Mouse (Mus musculus) natural killer cell, adult 2 months (primary cell): ENCODE data around the gene Mlh3.
A peak's percentile ranks its signal among the peaks of the same experiment; 100 is the strongest.

Source experiments
- DNase-seq, 2 experiments: peaks; one replicate each; pipeline ENCODE4 v3.0.0; 2022; ENCODE audit warnings: low spot score in 2 of 2

The Mlh3 gene

DNA sequence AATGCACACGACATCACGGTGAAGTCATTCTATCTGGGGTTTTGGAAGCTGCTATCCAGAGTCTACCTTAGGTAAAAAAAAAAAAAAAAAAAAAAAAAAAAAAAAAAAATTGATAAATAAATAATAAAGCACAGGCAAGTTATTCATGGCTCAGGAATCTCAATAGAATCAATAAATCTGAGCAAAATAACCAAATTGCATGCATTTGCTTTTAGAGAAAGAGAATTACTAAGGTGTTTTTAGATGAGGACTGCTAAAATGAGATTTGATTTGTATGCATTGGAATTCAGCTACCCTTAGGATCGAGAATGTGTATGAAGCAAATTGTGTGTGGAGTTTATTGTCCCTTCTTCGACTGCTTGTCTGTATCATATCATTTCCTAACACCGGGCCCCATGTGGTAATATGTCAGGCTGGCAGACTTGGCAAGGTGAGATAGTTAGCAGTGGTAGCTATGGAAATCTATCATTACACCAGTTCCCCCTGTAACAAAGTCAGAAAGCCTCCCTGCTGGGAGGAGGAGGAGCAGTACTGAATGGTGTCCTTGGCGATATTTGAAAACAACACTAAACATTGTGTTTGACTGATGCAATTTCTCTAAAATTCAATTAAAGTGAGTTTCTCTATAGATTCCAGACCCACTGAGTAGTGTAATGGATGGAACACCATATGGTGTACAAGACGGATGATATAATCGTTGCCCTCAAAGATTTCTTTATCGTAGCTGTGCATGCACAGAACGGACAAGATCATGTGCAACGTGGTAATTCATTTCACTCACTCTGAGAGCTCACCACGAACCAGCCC, 10.6 kb upstream of the Mlh3 start:
- DNase-seq: no peak

DNA sequence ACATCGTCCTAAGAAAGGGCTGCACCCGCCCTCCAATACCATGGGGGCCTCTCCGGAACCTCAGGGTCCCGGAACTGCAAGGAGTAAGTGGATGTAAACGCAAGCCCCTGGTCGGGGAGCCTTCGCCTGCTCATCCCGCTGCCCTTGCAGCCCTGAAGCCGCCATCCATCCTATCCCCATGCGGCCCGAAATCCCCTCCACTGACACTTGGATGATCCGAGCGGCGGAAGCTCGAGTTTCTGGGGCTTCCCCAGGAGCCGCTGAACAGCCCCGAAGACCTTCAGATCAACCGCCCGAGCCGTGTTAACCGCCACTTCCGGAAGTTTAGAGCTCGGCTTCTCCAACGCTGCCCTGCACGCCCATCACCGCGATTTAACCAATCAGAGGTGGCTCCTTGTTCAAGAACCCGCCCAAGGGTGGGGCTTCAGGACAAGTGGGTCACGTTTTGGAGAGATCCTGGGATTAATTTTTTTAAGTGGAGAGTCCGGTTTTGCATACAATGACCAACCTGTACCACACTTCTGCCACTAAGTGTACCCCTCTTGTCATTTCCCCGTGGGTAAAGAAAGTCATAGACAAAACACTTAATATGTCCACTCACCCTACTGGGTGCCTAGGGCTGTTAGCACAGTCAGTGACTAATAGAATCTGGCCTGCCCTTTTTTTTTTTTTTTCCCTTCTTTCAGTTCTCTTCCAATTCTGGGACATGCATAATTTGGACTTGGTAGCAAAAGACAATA, 9.9 kb upstream of the Mlh3 start:
- peak; percentile 96 to 97 for DNase-seq

DNA sequence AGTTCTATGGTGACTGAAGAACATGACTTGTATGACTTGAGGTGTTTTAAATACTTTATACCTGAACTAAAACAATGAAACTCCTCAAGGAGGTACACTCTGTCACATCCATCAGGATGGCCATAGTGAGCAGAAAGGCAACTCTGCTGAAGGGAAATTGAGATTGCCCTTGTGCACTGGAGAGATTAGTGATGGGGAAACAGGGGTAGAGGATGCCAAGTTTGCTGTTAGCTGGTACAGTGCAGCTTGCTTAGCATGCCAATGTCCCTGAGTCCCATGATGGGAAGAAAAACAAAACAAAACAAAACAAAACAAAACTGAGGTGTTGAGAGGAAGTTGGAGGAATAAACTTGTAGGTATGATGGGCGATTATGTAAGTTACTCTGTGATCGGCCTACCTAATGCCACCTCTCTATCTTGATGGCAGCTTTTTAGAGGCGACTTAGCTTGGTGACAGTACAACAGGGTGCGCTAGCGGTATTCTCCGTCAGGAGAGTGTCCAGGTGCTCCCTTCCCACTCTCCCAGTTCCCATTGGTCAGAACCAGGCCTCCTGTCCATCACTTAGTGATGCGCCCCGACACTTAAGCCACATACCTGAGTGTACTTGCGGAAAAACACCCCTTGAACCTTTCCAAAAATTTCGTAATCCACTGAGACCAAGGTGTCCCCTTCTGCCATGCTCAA, 9.1 kb upstream of the Mlh3 start:
- DNase-seq: no peak

DNA sequence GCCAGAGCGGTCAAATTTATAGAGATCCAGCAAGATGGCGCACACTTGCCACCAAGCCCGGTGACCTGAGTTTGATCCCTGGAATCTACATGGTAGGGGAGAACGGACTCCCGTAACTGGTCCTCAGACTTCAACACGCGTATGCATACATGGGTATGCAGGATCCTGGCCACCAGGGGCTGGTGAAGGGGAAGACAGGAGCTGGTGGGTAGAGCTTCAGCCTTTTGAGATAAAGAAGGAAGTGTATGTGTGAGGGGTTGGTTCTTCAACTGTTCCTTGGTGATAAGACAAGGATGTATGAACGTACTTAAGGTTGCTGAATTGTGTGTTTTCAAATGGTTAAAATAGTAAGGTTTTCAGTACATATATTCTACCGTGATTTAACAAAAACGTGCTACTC, 8.5 kb upstream of the Mlh3 start:
- no peak for DNase-seq

DNA sequence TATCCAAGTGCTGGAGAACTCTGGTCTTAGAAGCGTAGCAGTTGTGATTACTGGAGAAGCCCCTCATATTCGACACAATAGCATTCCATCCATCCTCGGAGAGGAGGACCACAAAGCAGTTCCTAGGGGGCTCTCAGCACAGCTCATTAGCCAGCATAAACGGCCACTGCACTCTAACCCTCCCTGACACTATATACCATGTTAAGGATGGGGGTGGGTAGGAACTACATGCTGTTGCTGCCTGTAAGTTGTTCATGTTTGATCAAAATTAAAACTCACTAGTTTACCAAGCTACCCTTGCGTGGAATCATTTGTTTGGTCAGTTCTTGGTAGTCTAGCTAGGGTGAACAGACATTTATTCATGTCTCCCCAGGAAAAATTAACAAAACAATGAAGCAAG, 5.9 kb upstream of the Mlh3 start:
- no peak for DNase-seq

DNA sequence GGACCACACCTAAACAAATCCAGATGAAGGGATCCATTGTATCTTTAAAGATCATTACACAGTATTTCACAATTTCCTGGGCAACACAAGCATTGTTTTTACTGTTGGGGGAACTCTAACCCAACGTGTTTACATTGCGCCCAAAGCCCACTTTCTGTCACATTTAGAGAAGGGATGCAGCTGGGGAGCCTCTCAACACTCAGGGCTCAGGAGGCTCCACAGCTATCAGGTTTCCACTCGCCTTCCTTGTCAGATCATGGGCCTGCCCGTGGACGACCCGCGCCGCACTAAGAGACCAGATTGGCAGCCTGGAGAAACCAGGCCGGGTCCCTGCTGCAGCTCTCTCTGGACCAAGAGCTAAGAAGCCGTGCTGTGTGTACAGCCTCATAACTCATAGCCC, 3.1 kb upstream of the Mlh3 start:
- DNase-seq: no peak

DNA sequence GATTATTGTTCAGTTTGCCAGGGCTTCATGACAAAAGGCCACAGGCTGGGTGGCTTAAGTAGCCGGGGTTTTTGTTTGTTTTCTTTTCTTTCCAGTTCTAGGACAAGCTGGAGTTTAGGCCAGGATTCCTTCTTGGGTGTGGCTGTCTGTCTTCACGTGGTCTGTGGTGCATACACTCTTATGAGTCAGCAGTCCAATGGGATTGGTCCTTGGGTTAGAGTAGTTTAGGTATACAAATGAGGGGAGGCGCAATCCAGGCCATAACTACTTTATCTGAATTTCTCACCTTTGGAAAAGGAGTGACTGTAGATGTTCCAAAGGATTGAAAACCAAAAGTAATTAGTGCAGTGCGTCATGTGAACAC, 1.4 kb upstream of the Mlh3 start:
- DNase-seq: no peak

DNA sequence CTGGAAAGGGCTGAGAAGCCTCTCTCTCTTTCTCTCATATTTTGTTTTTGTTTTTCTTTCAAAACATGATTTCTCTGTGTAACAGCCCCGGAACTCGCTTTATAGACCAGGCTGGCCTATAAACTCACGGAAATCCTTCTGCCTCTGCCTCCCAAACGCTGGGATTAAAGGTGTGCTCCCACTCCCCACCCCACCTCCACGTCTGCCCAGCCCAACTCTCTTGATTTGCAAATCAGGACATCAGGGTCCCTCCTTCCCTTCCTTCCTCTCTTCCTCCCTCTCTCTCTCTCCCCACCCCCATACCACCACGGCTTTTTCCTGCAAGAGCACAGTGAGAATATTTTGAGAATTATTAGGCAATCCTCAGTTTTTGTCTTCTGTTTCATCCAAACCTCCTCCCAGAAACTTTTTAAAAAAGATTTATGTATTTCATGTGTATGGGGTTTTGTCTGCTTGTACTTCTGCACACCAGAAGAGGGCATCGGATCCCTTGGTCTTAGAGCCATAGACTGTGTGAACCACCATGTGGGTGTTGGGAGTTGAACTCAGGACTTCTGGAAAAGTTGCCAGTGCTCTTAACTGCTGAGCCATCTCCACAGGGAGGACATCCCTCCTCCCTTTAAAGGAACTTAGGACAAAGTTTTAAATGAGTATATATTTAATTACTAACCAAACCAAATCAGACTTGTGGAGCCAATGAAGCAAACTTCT, 888 bp upstream of the Mlh3 start:
- DNase-seq: no peak

DNA sequence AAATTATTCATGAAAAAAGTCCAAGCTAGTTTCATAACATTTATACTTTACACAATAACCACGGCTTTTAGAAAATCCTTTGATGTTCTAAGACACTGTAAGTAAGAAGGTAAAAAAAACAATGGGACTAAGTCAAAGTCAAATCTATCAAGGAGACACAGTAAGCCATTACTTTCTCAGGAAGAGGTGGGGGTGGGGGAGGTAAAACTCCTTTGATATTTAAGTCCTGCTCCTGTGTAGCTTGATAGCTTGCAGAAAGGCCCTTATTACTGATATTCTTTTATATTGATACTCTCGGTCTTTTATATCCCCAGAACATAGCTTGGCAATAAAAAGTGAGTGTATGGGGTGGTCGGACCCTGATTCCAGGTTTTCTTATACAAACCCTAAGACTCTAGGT, 578 bp downstream of the Mlh3 start:
- no peak for DNase-seq

DNA sequence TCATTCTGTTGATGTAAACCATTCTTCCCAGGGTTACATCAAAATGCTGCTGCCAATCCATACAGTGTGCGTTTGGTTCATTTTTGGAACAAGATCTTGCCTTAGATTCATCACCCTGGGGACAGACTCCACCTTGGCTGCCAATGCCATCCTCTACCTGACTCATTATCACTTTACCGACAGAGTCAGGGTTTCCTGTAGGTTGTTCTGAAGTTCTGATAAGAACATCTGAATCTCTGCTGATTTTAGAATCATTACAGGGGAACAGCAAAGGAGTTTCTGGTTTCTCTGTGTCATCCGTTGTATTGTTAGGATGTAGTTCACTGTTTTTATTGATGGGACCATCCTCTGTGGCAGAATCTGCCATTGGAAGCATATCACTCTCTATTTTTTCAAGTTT, 4.2 kb downstream of the Mlh3 start:
- no peak for DNase-seq

DNA sequence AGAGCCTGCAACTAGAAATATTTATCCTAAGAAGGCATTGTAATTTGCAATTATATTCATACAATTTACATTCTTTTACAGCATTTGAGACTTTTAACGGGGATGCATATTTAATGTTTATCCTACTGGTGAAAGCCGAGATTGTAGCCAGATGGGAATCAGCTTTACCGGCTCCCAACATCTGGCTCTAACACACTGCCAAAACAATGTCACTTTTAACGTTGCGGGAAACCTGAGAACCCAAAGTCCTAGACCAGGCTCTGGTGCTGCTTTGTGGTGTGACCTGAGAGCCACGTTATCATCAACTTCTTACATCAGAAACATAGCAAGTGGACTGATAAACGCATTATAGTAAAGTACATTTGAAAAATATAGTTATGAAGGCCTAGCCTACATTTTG, 5.5 kb downstream of the Mlh3 start:
- DNase-seq: no peak

DNA sequence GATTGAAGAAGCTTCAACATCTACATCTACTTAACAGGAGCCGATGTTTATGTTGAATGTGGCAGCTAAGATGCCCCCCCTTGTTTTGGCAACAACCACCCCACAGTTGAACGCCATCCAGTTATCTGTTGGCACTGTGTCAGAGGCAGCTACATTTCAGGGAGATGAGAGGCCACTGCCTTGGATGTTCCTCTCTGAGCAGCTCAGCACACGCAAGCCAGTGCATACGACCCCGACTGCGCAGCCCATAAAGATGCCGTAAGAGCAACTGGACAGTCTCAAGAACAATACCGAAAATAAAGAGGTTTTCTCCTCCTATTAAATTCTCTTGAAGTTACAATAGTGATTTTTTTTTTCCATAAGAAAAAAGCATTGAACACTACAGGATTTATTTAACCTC, 5.9 kb downstream of the Mlh3 start:
- no peak for DNase-seq

DNA sequence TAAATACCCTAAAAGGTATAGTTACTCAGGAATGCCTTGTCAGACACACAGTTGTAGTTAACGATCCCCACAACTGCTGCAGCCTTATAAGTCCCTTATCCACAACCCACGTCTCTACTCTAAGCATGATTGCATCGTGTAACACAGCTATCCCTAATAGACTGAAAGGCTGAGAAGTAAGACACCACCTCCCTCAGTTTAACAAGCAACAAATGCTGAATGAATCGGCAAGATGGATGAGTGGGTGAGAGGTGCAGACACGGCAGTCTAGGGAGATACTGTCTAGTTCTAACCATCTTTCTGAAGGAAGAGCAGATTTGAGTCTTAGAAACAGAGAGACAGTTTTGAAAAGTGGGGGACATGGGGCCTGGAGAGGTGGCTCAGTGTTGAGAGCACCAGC, 7.2 kb downstream of the Mlh3 start:
- DNase-seq: no peak

DNA sequence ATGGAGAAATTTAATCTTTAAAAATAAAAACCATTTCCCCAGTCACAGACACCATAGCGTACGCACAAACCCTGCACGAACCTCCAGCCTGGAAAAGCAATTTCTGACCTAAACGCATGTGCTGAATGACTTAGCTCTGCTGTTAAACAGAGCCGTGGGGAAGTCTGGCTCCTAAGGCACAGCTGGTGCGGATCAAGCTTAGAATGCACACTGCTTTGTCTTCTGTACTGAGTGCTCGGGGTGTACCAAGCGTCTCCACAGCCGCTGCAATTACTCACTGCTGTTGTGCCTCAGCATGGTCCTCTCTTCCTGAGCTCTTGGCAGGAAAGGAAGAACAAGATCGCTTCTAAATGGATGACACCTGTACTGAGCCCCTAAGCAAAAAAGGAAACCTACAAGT, 7.9 kb downstream of the Mlh3 start:
- no peak for DNase-seq

DNA sequence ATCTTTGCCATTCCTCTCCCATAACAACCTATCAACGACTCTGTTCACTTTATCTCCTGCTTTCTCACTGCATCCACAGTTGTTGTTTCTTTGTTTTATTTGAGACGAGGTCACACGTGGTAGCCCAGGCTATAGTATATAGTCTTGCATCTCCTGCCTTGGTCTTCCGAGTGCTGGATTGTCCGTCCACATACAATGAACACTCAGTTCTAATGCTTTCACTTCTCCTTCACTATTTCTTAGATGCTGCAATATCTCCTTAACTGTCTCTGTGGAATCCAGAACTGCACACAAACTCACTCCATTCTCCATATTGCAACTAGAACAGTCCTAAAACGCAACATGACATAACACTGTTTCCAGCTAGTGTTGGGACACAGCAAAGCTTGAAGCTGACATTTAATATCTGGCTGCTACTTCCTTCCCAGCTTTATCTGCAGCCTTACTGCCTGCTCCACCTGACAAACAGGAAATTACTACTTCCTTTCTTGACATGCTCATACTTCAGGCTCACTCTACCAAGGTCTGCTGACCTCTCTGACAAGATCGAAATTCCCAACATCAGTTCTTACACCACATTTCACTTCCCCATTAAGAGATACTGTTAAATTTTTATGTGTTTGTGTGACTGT, 13.3 kb downstream of the Mlh3 start:
- DNase-seq: peak in 1 of 2 experiments; percentile 16

DNA sequence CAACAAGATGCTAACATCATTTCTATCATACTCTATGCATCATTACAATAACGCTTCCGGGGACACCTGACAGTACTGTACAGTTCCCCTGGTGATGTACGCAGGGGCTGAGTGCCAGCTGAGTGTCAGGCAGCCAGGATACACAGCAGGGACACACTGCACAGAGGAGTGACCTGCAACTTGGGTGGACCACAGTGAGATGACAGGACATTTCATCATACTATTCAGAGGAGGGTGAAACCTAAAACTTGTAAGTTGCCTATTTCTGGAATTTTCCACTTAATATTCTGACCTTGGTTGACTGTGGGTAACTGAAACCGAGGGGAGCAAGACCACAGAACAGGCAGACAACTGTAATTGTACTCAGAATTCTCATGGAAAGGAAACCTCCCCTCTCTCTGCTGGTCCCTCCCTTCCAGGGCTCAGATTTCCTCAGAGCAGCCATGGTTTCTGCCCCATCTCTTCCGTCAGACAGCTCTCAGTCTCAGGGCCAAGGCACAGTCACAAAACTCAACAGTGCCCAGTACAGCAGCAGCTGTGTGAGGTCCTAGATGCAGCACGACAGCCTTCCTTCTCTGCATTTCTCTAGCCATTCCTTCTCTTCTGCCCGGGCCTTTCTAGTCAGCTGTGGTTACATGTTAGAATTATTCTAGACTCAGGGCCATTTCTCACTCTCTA, 14.2 kb downstream of the Mlh3 start:
- DNase-seq: no peak

DNA sequence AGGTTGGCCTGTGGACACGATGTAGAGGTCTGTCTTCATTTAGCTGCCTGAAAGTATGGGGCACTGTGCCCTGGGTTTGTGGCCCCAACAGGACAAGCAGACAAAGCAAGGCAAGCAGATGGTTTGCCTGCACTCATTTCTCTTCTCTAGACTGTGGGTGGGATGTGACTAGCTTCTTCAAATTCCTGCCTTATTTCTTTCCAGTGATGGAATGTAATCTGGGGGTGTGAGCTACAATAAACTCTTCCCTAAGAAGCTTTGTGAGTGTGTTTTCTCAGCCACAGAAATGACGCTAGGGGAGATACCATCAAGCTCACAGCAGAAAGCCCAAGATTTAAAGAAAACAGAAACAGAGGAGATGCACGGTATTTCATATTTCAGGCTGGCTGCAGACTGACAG, 18.3 kb downstream of the Mlh3 start:
- no peak for DNase-seq

DNA sequence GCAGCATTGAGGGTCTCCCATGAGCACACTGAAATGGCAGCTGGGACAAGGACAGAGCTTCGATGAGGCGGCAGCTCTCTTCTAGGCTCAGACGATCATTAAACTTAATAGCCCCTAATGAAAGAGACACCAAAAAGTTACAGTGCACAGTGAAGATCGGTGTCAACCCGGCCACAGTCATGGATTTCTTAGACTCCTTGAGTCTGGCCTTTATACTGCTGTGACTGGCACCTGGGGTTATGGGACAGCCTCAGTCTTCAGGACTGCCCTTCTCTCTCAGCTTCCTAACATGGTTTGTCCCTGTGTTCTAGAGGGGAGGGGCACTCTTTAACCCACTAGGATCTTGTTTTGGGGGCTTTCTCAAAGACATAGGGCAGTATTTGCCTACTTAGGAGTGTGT, 32.8 kb downstream of the Mlh3 start:
- no peak for DNase-seq

DNA sequence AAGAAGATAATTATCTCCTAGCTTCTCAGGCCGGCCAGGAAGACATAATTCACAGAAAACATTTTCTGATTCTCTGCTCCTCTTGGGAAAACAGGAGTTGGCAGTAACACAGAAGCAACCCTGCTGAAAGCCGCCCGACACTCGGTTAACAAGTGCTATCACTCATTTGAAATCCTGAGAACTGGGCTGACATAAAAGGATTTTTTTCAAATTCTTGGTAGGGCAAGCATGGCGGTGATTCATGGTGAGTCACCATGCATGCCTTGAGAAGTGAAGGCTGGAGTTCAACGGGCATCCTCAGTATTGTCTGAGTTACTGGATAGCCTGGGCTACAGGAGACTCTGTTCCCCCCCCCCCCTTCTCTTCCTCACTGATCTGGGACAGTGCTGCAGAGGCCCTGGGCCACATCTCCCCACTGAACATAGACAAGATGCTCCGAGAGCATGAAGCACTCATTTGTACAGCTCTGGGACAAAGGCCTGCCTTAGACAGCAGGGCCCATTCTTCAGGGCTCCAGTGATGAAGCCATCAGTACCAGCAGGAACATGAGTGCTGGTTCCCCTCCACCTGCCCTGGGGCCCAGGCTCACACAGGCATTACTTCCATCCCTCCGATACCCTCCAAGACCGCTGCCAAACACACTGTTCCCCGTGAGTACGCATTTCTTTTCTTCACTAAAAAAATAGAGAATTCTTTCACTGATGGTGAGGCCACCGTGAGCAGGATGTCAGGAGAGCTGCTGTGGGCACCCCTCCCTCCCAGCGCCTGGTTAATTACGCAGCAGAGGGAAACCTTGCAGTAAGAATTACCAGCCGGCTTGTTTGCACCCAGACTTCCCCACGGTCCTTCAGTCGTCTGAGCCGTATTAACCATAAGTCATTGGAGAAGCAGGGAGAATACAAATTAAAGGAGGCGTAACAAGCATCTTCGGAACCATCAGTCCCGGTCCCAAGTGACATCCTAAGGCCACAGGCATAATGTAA, 36.7 kb downstream of the Mlh3 start:
- DNase-seq: no peak
